Mouse (Mus musculus) kidney, adult 9 months (tissue): ENCODE measurements at regions not wholly inside any gene's neighbourhood (a gene's known extent, or its start where the extent isn't known, plus 50 kb on each side); places are given as distances from the start of the nearest gene placed in this dataset.

Source experiments
- DNase-seq: peaks from one replicate; pipeline ENCODE4 v3.0.0; 2022

GRCm38 (mm10) chr5:106557733-106558132, 51.2 kb upstream of the Gm17304 start:
- DNase-seq, result no peak

- no peak for DNase-seq
Measured at GRCm38 (mm10) chr5:106539286-106539685, 69.6 kb upstream of the Gm17304 start.

DNA sequence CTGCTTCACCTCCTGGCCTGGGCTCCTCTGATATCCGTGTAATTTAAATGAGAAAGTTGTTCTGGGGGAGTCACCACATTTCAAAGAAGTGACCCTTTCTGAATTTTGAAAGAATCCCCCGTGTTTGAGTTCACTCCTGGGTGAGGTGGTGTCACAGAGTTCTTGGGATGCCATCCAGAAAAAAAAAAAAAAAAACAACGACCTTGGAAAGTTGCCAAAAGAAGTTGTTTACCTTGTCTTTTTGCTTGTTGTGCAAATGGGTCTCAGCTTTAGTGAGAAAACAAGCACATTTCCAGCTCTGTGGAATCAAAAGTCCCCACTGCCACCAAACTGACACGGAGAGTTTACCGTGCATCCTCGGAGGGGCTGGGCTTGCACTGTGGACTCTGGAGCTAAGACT, 71.7 kb upstream of the Gm17304 start:
- DNase-seq, result no peak

GRCm38 (mm10) chr5:106536068-106536467, 72.8 kb upstream of the Gm17304 start:
- DNase-seq, result peak; percentile 23

- no peak for DNase-seq
Measured at GRCm38 (mm10) chr5:106528811-106529210, 70.8 kb upstream of the Barhl2 start.

DNA sequence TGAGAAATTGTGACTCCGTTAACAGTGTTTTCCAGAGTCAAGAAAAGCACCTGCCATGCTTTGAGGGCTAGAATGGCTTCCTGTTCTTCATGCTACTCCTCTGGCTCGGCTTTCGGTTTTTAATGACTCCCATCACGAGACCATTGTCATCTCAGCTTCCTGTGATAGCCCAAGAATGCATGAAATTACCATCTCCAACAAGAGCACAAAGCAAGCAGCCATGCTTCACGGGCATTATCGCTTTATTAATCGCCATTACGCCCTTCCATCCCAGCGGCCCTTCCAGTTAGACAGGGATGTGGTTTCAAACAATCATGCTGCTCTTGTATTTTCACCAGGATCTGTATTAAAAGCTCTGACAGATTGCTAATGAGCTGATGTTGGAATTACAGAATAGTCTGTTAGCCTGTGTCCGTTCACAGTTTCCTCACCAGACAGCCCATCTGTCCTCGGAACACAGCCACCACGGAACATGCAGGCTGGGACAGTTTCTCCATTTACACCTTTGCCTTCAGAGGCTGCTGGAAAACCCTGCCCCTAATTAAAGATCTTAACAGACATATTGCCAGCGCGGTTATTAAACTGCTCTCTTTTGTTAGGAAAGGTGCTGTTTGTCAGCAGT, 69.5 kb upstream of the Barhl2 start:
- no peak for DNase-seq

DNA sequence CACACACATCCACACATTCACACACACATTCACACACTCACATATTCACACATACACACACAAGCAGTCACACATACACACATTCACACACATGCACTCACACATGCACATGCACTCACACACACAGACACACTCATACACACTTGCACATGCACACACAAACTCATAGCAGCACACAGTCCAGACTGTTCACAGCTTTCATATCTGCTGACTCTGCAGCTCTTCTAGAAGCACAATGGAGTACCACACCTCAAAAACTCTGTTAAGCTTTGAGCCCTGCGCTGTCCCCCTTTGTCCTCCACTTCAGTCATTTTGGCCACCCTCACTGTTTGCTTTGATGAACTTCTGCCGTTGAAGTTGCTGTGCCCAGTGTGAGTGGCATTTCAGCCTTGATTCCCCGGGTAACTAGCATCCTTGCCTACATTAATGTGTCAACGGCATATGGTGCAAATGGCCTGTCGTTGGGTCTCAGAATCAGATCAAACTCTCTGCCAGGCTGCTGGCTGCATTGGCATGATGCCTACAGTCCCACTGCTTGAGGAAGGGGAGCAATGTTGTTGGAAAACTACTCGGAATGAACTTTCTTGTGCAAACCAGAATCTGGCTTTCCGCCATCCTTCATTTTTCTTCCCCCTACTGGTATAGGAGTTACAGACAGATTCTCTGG, 54.6 kb upstream of the Barhl2 start:
- no peak for DNase-seq

GRCm38 (mm10) chr5:106507901-106508300, 49.9 kb upstream of the Barhl2 start:
- peak; percentile 77 for DNase-seq
